Mouse (Mus musculus) layer of hippocampus, adult 18-20 months (tissue): ENCODE data around the gene Amz1. TPM values are rescaled to one million over a fixed set of nuclear protein-coding genes. Genes with fewer than 3 reads are reported as not detected.
A peak's percentile ranks its signal among the peaks of the same experiment; 100 is the strongest.

Experiments used
- DNase-seq, 2 experiments: peaks; one replicate each; pipeline ENCODE4 v3.0.0; 2022; ENCODE audit warnings: low spot score in 2 of 2
- total RNA-seq, 2 experiments: library from RNA; stranded (reverse); gene quantifications; 2 replicates each; pipeline ENCODE4 v1.2.3; 2021

The Amz1 gene
- total RNA-seq, 2 experiments from 2014 or later, result 12.1 to 15.0 TPM

DNA sequence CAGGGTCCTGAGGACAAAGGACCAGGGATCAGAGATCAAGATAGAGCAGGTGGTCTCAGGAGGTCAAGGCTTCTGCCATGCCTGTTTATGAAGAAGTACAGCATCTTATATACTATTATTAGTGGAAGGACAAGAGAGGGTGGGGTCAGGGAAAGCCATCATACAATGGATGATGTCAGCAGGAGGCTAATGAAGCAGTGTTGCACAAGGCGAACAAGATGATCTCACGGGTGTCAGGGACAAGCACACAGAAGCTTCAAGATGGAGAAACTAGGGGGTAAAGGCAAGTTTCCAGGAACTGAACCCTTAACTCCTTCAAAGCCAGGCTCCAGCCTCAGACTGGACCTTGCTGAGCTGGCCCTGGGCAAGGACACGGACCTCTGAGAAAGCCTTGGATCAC lies 1.8 kb upstream of the Amz1 start:
- no peak for DNase-seq

DNA sequence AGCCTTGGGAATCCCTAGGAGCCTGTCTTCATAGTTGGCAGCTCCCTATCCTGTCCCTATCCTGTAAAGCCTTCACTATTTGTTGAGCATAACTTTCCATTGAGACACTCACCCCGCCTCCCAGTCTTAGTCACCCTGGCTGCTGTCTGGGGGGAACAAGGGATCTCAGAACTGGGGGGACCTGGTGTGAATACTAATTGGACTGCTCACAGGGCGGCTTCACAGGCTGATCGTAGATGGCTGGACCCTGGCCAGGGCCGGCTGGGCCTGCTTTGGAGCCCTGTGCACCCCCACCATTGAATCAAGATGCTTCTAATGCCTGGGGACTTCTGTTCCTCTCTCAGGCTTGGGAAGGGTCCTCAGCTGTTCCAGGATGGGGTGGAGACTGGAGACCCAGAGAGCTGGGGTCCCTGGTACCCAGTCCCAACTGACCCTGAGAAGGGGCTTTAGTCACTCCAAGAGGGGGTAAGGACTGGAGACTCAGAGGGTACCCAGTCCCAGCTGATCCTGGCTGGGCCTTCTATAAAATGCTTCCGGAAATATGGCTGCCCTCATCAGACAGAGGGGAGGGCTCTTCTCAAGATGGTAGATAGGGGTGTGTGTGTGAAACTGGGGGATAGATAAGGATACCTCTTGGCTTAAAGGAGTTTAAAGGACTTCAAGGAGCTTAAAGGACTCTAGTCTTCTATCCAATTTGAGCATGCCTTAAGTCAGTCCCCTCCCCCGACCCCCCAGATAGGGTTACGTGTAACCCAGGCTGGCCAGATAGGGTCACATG lies 2.3 kb downstream of the Amz1 start:
- peak in 1 of 2 experiments; percentile 65 for DNase-seq

DNA sequence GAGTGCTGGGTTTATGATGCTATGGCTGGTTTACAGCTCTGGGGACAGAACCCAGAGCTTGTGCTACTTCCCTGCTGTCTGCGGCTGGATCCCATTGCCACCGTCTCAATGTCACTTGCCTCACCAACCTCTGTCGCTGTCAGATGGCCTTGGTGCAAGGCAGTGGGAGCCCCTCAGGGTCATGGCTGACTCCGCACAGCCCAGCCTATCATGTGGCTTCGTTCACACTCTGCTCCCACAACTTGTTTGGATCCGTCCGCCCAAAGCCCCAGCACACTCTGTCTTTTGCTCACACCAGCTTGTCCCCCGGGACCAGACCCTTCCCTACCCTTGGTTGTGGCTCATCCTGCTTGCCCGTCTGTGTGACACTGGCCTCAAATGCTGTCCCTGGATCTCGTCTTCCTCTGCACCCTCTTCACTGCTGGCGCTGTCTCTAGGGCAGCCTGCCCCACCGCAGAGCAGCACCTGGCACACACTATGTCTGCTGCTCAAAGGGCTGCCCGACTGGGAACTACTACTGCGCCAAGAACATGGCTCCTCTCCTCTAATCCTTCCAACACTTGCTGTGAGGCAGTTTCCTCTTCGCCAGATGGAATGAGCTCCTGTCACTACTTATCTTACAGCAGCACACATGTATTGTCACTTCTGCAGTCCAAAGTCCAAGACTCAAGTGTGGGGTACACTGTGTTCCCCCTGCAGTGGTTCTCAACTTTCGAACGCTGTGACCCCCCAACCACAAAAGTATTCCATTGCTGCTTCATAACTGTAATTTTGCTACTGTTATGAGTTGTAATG lies 3.2 kb downstream of the Amz1 start:
- DNase-seq, result no peak

DNA sequence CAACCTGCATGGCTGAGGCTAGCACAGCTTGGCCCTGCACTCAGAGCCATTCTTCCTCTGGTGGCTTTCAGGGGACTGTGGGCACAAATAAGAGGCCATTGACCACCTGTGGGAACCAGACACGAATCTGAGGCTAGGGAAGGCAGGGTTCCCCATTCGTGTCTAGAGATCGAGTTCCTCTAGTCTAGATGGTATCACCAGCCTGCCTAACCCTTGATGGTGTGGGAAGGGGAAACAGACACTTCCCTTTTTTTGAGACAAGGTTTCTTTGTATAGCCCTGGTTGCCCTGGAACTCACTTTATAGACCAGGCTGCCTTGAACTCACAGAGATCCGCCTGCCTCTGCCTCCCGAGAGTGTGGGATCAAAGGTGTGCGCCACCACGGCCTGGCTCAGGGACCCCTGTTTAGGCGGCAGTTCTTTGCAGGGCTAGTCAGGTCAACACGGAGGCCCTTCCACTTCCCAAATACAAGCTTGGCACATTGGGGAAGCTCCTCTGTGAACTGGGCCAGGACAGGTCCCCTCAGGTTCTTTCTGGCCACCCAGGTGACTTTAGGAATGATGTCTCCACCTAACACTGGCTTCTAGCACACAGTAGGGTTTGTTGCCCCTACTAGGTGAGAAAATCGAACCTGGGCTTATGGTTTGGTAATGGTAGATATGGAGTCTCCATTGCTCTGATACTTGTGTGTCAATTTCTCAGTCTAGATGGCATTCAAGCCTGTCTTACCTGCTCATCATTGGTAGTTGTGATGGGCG lies 7.3 kb downstream of the Amz1 start:
- DNase-seq, result no peak

DNA sequence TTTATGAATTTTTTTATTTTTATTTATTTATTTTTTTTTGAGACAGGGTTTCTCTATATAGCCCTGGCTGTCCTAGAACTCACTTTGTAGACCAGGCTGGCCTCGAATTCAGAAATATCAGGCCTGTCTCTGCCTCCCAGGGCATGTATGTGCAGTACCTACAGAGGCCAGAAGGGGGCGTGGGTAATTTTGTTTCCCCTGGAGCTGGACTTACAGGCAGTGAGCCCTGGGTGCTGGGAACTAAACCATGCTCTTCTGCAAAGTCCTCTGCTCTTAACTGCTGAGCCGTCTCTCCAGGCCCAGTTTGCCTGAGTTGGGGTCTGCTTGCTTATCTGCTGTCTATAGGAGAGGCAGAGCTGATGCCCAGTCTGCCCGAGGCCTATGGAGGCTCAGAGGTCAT lies 8.3 kb downstream of the Amz1 start:
- DNase-seq, result no peak

DNA sequence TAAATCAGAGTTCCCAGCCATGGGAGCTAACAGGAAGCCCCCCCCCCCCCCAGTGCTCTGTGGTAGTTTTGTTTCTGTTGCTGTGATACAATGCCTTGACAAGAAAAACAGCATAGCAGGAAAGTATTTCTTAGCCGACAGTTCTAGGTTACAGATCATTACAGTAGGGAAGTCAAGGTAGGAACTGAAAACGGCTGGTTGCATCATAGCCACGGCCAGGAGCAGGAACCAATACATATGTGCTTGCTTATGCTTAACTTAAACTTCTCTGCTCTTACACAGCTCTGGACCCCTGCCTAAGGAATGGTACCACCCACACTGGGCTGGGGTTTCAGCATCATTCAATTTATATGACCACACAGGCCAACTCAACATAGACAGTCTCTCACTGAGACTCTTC lies 9.4 kb downstream of the Amz1 start:
- no peak for DNase-seq

DNA sequence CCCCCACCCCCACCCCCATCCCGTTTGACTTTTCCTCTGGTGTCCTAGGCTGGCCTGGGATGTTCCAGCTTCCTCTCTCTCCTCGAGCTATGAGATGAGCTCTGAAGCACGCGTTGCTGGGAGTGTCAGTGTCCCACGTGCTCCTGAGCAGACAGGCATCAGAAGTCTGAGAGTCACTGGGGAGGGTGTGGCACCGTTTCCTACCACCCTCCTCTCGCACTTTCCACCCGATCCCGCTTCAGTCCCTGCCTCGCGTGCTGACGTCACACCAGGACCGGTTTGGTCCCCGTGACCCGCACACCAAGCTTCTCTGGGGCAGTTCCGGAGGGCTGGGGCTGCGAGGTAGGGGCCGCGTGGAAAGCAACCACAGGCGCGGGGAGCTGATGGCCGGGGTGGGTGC lies 11.4 kb downstream of the Amz1 start:
- no peak for DNase-seq

DNA sequence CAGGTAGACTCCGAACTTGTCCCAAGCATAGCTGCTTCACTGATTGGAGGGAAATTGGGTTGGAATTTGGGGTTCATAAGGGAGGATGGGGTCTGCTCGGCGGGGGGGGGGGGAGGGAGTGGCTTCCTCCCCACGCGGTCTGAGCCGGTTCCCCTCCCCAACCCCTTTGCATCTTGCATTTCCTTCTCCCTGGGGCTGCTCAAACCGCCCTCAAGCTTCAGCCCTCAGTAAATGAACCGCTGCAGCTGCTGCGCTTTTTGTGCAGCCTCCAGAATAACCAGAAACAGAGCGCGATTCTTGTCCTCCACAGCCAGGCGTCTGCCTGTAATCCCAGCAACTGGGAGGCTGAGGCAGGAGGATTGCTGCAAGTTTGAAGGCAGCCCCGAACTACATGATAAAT lies 12.2 kb downstream of the Amz1 start:
- DNase-seq, result no peak

DNA sequence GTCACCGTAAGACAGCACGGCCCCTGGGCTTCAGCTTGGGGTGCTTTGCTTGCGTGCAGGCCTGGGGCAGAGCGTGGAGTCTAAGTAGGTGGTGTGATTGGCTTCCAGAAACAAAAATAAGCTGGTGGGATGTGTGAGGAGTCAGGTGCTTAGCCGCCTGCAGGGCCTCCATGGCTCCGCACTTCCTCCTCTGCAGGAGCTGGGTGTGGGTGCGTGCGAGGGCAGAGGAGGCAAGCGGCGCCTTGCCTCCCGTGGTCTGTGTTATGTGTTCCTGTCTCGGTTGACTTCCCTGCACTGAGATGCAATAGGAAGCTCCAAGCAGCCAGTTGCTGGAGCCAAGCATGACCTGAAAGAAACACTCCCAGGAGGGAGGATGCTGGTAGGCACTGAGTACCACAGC lies 15.9 kb downstream of the Amz1 start:
- DNase-seq, result no peak

DNA sequence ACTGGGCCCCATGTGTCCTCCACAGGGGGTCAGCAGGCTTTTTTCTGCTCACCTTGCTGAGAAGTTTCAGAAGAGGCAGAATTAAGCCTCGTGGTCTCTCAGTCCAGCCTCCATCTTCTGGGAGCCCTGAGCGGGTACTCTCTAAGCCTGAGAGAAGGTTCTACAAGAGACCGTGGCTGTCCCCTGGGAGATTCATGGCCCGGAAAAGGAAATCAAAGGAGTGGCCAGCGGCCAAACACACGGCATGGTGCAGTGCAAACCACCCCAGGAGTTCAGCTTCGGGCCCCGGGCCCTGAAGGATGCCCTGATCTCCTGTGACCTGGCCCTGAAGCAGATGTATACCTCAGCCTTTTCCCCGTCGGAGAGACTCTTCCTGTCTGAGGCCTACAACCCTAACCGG lies 17.1 kb downstream of the Amz1 start:
- no peak for DNase-seq

DNA sequence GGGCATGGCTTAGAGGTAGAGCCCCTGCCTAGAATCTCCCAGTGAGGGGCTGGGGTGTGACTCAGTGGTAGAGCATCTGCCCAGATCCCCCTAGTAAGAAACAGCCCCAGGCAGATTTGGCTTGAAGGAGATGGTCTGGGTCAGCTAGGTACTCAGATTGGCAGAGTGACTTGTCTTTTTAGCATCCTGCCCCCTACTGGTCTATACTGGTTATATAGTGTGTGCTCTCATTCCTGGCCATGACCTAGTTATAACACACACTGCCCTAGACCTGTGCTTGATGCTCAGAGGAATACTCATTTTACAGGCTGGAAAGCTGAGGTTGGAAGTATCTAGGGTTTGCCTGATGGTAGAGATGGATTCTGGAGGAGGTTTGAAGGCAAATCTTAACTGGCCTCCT lies 17.9 kb downstream of the Amz1 start:
- peak in 1 of 2 experiments; percentile 42 for DNase-seq

DNA sequence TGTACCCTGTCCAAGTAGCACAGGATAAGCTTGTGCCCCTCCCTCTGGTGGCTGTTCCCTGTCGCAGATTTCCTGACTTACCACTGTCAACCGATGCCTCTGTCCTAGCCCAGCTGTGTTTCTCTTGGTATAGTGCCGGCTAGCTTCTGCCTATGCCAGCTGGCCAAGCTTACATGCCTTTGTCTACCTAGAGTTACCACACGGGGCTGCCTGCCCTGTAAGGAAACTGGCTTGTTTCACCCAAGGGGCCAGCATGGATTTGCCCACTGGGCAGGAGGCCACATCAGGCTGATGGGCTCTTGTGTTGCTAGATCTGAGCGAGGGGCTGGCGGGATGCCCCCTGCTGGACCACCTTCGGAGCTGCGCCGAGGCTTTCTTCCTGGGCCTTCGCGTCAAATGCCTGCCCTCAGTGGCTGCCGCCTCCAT lies 19.8 kb downstream of the Amz1 start:
- DNase-seq, result no peak

DNA sequence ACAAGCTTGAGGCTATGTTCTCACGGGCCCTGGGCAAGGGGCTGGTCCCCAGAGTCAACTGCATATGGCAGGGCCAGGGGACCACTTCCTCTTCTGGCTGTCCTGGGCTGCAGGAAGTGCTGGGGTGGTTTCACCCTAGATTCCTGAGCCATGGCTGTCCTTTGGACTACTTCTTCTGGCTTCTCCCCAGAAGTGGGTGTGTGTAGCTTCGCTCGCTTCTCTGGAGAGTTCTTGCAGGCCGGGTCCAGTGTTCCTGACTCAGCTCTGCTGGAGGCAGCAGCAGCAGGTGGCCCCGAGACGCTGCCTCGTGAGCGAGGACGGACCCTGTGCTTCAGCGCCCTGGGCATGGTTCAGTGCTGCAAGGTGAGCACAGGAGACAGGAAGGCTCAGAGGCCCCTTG lies 24.5 kb downstream of the Amz1 start:
- no peak for DNase-seq

DNA sequence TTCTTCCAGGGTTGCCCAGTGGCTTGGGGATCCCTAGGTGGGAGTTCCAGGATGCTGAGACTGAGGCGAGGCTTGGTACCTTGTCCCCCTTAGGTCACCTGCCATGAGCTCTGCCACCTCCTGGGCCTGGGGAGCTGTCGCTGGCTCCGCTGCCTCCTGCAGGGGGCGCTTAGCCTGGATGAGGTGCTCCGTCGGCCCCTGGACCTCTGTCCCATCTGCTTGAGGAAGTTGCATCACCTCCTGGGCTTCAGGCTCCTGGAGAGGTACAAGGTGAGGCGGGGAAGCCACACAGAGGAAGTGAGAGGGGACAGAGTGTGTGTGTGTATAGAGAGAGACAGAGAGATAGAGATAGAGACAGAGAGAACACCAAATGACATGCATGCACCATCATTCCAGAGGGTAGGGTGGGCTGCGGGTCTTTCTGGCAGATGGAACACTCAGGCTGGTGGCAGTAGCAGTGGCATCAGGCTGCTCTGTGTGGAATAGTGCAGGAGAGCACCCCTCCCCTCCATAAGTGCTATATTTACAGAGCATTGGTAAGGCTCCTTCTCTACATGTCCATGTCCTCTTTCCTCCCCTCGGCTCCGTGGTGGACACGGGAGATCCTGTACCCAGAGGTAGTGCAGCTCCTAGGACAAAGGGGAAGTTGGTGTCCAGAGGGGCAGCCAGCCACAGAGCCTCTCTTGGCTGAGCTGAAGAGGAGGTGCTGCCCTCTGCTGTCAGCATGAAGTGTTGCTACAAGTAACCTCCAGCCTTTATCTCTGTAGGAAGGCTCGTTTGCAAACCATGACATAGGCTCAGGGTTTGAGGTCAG lies 25.3 kb downstream of the Amz1 start:
- DNase-seq, result peak; percentile 53 to 78

DNA sequence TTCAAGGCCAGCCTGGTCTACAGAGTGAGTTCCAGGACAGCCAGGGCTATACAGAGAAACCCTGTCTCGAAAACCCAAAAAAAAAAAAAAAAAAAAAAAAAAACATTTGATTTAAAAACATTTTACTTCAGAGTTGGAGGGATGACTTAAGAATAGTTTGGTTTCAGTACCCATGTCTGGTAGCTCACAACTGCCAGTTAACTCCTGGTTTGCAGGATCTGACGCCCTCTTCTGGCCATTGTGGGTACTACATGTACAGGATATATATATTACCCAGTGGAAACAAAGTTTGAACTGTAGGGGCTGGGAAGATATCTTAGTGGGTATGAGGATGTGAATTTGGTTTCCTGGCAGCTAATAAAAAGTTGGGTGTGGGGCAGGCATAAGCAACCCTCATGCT lies 27.0 kb downstream of the Amz1 start:
- DNase-seq, result peak in 1 of 2 experiments; percentile 59

DNA sequence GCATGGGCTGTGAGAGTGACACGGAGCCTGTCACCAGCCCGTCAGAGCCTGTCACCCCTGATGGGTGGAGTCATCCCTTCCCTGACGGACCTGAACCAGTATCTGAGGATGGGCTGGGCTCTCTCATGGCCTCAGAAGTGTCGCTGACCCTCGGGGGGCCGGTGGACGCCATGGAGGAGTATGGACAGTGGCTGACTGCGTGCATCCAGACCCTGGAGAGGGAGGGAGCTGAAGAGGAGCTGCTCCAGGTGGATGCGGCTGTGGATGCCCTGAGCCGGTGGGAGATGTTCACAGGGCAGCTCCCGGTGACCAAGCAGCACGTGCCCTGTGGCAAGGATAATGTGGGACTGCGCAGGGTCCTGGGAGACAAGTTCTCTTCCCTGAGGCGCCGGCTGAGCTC lies 28.1 kb downstream of the Amz1 start:
- no peak for DNase-seq

DNA sequence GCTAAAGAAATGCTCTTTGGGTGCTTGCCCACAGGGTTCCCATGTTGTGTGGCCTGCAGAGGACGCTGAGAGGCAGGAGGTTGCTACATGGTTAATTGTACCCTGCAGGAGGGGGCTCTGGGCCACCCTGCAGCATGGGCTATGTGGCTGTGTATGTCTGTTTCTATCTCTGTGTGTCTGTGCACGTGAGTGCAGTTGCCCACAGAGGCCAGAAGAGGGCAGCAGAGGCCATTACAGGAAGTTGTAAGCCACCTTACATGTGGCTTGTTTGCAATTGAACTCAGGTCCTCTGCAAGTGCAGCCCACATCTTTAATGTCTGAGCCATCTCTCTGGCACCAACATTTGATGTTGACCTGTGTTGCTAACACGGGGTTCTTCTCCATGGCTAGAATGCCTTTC lies 28.7 kb downstream of the Amz1 start:
- no peak for DNase-seq

DNA sequence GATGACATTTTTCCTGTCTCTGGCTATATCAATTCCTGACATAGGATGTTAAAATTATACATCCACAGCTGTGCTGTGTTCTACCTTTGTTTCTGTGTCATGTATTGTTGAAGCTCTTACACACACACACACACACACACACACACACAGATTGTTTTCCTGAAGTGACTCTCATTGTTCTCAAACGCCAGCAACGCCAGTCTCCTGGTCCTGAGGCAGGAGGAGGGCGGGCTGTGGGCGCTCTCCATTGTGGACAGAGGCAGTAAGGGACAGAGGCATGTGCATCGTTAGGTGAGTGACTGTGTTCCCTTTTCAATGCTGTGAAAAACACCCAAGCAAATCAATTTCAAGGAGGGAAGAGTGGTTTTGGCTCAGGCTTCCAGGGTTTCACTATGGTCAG lies 29.3 kb downstream of the Amz1 start:
- no peak for DNase-seq

DNA sequence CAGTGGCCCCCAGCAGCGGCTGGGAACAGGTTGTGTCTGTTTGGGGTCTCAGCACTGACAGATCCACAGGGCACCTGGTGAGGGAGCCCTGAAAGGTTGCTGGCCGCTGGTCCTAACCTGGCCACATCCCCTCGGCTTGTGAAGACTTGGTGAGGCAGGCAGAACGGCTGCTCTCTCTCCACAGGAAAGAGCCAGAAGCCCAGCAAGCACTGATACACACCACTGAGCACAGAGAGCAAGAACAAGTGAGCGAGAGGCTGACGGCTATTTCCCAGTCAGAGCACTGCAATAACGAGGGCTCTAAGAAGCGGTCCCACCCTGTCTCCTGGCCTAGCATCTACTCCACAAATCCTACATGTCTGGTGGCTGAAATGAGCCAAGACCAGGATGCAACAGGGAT lies 34.9 kb downstream of the Amz1 start:
- DNase-seq, result no peak

DNA sequence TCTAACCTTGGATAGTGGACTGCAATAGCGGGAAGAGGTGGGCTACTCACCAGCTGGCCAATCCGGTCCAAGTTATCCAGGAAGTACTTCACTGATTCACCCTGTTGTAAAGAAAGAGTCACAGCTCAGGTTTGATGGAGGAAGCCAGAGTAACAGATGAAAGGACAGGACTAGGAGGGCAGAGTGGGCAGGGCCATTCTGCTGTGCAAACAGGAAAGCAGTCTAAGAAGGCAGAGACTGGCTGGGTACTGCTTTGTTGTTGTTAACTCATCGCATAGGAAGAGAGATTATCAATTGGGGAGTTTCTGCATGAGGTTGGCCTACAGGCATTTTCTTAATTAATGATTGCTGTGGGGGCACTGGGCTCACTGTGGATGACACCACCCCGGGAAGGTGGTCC lies 38.6 kb downstream of the Amz1 start:
- no peak for DNase-seq

DNA sequence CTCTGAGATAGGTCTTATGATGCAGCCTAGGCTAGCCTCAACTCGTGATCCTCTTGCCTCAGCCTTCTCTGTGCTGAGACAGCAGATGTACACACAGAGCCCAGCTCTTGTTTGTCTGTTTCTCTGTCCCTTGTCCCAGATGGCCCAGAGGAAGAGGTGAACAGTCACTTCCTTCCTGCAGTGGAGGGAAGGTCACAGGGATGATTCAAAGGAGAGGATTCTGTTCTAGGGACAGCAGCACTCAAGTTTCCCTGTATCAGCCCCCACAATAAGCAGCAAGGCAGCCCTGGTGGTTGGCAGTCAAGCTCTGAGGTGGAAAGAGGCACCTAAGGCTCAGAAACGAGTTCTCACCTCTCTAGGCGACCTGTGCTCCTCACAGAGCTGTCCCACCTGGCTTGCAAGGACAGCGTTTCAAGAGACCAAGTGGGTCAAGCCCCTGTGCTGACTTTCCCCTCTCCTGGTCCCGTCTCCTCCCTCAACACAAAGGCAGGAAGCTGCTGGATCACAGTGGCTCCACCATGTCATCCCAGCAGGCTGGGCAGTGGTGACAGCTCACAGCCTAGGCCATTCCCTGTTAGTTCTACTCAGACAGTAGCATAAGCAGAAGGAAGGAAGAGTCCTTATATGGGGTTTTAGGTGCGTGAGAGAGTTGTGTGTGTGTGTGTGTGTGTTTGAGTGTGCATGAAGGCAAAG lies 41.1 kb downstream of the Amz1 start:
- no peak for DNase-seq
